Mouse (Mus musculus) limb, embryonic 13.5 days (tissue): Measurements from ENCODE around the gene Camk1d. TPM values are rescaled to one million over a fixed set of nuclear protein-coding genes. Genes with fewer than 3 reads are reported as not detected.
"Not testable (repeated sequence)": the region's sequence is repeated elsewhere in the genome, so short reads cannot be mapped to it uniquely, and the experiment has no call there.

Source experiments
- ATAC-seq: fragments of 200-750 bp; cut with Nextera tagmentation; 2 replicates; pipeline ENCODE4 v1.8.0; 2017; ENCODE audit warnings: low read depth, moderate number of reproducible peaks, moderate TSS enrichment; ENCODE audit not compliant: low FRiP score
- H3K27ac ChIP-seq: fragments of 300-500 bp; sonication (generic); 2 replicates; pipeline ENCODE4 v1.5.1; 2015; ENCODE audit warnings: inconsistent platforms, mild to moderate bottlenecking, moderate library complexity
- H3K27me3 ChIP-seq: fragments of 300-500 bp; sonication (generic); 2 replicates; pipeline ENCODE4 v1.6.1; 2015; ENCODE audit warnings: mild to moderate bottlenecking, inconsistent platforms
- H3K36me3 ChIP-seq: fragments of 300-500 bp; sonication (generic); 2 replicates; pipeline ENCODE4 v1.6.1; 2015; ENCODE audit warnings: inconsistent platforms, mild to moderate bottlenecking, moderate library complexity
- H3K4me1 ChIP-seq: fragments of 300-500 bp; sonication (generic); 2 replicates; pipeline ENCODE4 v1.6.1; 2015; ENCODE audit warnings: inconsistent platforms
- H3K4me2 ChIP-seq: fragments of 300-500 bp; sonication (generic); replicated peaks from 2 replicates; pipeline ENCODE4 v1.6.1; 2015; ENCODE audit warnings: inconsistent platforms, mild to moderate bottlenecking, moderate library complexity
- H3K4me3 ChIP-seq: fragments of 300-500 bp; sonication (generic); 2 replicates; pipeline ENCODE4 v1.5.1; 2015; ENCODE audit warnings: moderate library complexity, mild to moderate bottlenecking, inconsistent platforms
- H3K9ac ChIP-seq: fragments of 300-500 bp; sonication (generic); 2 replicates; pipeline ENCODE4 v1.6.1; 2015; ENCODE audit warnings: mild to moderate bottlenecking, inconsistent platforms
- H3K9me3 ChIP-seq: fragments of 300-500 bp; sonication (generic); 2 replicates; pipeline ENCODE4 v1.6.1; 2016; ENCODE audit warnings: inconsistent platforms
- WGBS: fragments of 180-500 bp; shearing (Covaris S2); methylation state at CpG from one replicate; pipeline ENCODE4 v1.1.7; 2015; 5-methylcytosine and 5-hydroxymethylcytosine counted together
- polyA plus RNA-seq: library from polyadenylated mRNA; unstranded; fragments of >200 nt; fragmentation: Nextera tagmentation; extraction: Ambion mirVana; gene quantifications from 2 replicates; pipeline ENCODE4 v1.2.1, GENCODE M21; 2015

The Camk1d gene
- polyA plus RNA-seq, 1 experiment from 2014 or later, result 2.9 TPM

- Histone ChIP-seq H3K27me3 (no peaks in the 10 kb centered on the region), H3K4me1 (peaks cover 18% of the 10 kb centered on the region), H3K27ac (peak overlapping the region; percentile 28; the same call in 1 of the 2 replicates), H3K9ac (no peak overlapping the region), H3K36me3 (no peaks in the 10 kb centered on the region), H3K9me3 (0 out of 2 replicates have a peak, but pooled peaks cover 6% of the 10 kb centered on the region), H3K4me2 (no peak overlapping the region), H3K4me3 (no peak overlapping the region)
- WGBS, result 65% methylated on average over 5 of the region's 5 CpGs
- ATAC-seq, result peak; percentile 43; the same call in 1 of the 2 replicates
Observed at GRCm38 (mm10) chr2:5286189-5287043, 427.9 kb downstream of the Camk1d start.

DNA sequence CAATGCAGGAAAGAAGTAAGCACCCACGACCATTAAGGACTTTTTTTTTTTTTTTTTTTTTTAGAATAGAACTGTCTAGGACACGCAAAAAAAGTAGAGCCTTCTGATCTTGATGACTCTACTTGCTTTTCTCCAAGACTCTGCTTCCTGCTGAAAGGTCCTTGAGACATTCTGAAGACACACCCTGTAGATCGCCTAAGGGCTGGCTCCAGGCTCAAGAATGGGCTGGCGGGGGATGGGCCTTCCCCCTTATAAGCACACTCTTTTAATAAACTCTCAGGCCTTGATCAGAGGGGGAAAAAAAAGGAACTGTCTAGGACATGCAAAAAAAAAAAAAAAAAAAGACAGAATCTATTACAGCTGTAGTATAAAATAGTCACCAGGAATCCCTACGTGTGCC, 430.0 kb downstream of the Camk1d start:
- Histone ChIP-seq H3K4me3 (no peak overlapping the region), H3K9me3 (0 out of 2 replicates have a peak, but pooled peaks cover 6% of the 10 kb centered on the region), H3K27ac (no peak overlapping the region), H3K4me2 (no peak overlapping the region), H3K27me3 (no peaks in the 10 kb centered on the region), H3K4me1 (peaks cover 18% of the 10 kb centered on the region), H3K9ac (no peak overlapping the region), H3K36me3 (no peaks in the 10 kb centered on the region)
- WGBS, result 73% methylated on average over 5 of the region's 5 CpGs
- ATAC-seq, result no peak

DNA sequence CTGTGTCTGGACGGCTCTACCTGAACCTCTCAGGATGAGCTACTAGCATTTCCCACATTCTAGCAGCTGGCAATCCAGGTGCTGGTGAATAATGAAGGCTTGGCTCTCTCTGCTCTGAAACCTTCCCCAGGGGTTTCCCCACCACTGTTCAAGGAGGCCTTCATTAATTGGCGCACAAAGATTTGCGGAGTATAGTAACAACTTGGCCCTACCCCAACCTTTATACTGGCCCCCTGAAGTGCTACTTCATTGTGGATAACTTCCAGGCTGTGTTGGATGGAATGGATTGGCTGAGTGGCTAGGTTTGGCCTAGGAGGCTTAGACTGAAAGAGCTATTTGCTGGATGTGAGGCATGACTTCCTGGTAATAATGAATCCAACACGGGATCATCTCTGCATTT, 431.7 kb downstream of the Camk1d start:
- H3K9ac ChIP-seq, result no peak overlapping the region
- no peak overlapping the region for H3K4me2 ChIP-seq
- no peaks in the 10 kb centered on the region for H3K36me3 ChIP-seq
- H3K27ac ChIP-seq, result no peak overlapping the region
- H3K9me3 ChIP-seq, result 0 out of 2 replicates have a peak, but pooled peaks cover 6% of the 10 kb centered on the region
- no peak overlapping the region for H3K4me3 ChIP-seq
- WGBS, result 64% methylated on average over 4 of the region's 4 CpGs
- ATAC-seq, result peak; percentile 66
- H3K27me3 ChIP-seq, result no peaks in the 10 kb centered on the region
- H3K4me1 ChIP-seq, result peaks cover 18% of the 10 kb centered on the region

DNA sequence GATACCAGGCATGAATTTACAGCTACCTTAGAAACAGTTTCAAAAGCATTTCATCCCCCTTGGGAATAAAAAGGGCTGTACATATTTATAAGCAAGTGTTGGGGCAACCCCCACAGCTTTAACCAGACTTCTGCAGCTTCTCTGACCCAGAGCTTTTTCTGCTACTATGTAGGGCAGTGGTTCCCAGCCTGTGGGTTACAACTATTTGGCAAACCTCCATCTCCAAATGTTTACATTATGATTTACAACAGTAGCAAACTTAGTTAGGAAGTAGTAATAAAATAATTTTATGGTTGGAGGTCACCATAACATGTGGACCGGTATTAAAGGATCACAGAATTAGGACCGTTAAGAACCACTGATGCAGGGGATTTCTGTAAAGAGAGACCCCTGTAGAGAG, 446.3 kb downstream of the Camk1d start:
- no peak overlapping the region for H3K27ac ChIP-seq
- ATAC-seq, result no peak
- 0 out of 2 replicates have a peak, but pooled peaks cover 8% of the 10 kb centered on the region for H3K9me3 ChIP-seq
- H3K9ac ChIP-seq, result no peak overlapping the region
- WGBS, result 23% methylated on average over 2 of the region's 2 CpGs
- H3K4me2 ChIP-seq, result no peak overlapping the region
- no peaks in the 10 kb centered on the region for H3K27me3 ChIP-seq
- no peak overlapping the region for H3K4me3 ChIP-seq
- no peaks in the 10 kb centered on the region for H3K36me3 ChIP-seq
- H3K4me1 ChIP-seq, result peaks cover 6% of the 10 kb centered on the region

GRCm38 (mm10) chr2:5262279-5262678, 452.0 kb downstream of the Camk1d start:
- Histone ChIP-seq H3K27ac (no peak overlapping the region), H3K36me3 (no peaks in the 10 kb centered on the region), H3K9me3 (no peaks in the 10 kb centered on the region; the same call in 1 of the 2 replicates), H3K4me3 (no peak overlapping the region), H3K9ac (no peak overlapping the region), H3K4me2 (no peak overlapping the region), H3K4me1 (no peaks in the 10 kb centered on the region), H3K27me3 (no peaks in the 10 kb centered on the region)
- no peak for ATAC-seq
- 60% methylated on average over 2 of the region's 2 CpGs for WGBS

DNA sequence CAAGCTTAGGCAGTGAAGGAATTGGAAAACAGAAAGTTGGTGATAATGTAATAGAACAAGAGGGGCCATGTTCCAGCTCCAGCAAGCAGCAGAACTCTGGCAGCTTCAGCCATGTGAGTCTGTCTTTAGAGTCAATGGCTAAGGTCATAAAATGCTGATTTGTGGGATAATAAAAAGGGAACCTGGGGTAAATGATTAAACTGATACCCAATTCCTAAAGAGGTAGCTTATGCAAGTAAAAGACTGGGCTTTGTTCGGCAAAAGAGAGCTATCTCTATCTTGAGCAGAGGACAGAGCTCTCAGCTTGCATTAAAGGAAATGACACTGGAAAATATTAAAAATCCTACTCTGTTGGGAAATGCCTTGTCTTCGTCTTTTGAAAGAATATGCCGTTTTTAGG, 456.1 kb downstream of the Camk1d start:
- ATAC-seq, result no peak
- H3K4me1 ChIP-seq, result no peaks in the 10 kb centered on the region

GRCm38 (mm10) chr2:5249969-5250368, 464.3 kb downstream of the Camk1d start:
- Histone ChIP-seq H3K9me3 (no peaks in the 10 kb centered on the region), H3K4me1 (no peaks in the 10 kb centered on the region), H3K36me3 (no peaks in the 10 kb centered on the region), H3K9ac (no peak overlapping the region), H3K4me2 (no peak overlapping the region), H3K27me3 (no peaks in the 10 kb centered on the region), H3K27ac (no peak overlapping the region), H3K4me3 (no peak overlapping the region)
- no peak for ATAC-seq
- 72% methylated on average over 12 of the region's 12 CpGs for WGBS

More for the DNA sequence above, 456.1 kb downstream of the Camk1d start:
- H3K9me3 ChIP-seq, result no peaks in the 10 kb centered on the region; the same call in 1 of the 2 replicates
- H3K9ac ChIP-seq, result no peak overlapping the region
- H3K36me3 ChIP-seq, result no peaks in the 10 kb centered on the region
- no peak overlapping the region for H3K27ac ChIP-seq
- H3K4me3 ChIP-seq, result no peak overlapping the region
- WGBS, result 72% methylated on average over 3 of the region's 3 CpGs
- H3K4me2 ChIP-seq, result no peak overlapping the region
- no peaks in the 10 kb centered on the region for H3K27me3 ChIP-seq

- not testable (repeated sequence) for H3K4me3 ChIP-seq, H3K9ac ChIP-seq, H3K4me1 ChIP-seq, H3K27ac ChIP-seq, H3K27me3 ChIP-seq, H3K4me2 ChIP-seq, ATAC-seq, H3K36me3 ChIP-seq, H3K9me3 ChIP-seq
- WGBS, result 90% methylated on average over 6 of the region's 6 CpGs
Observed at GRCm38 (mm10) chr2:5249199-5249598, 465.1 kb downstream of the Camk1d start.

Other genes with a start within 250 kb of the Camk1d start
- gene Nudt5, start 130.5 kb upstream of the Camk1d start, polyA plus RNA-seq, result 79.0 and 80.6 TPM in 2 replicates
- gene Cdc123, start 130.6 kb upstream of the Camk1d start, polyA plus RNA-seq, result 380 and 394 TPM in 2 replicates
- 1.9 and 2.0 TPM in 2 replicates for gene Gm13199, start 148.4 kb upstream of the Camk1d start, polyA plus RNA-seq
- 115 and 119 TPM in 2 replicates for gene Sec61a2, start 180.9 kb upstream of the Camk1d start, polyA plus RNA-seq
- gene Dhtkd1, start 228.3 kb upstream of the Camk1d start, polyA plus RNA-seq, result 4.0 and 5.6 TPM in 2 replicates
- gene Upf2, start 237.0 kb upstream of the Camk1d start, polyA plus RNA-seq, result 12.1 and 12.5 TPM in 2 replicates